Mouse (Mus musculus) heart, adult 8-10 months (tissue): ENCODE data around the gene Arntl. TPM values are rescaled to one million over a fixed set of nuclear protein-coding genes. Genes with fewer than 3 reads are reported as not detected.
"Not testable (repeated sequence)": the region's sequence is repeated elsewhere in the genome, so short reads cannot be mapped to it uniquely, and the experiment has no call there.

Source experiments
- DNase-seq: peaks from one replicate; pipeline ENCODE4 v3.0.0; 2022; ENCODE audit warnings: low spot score
- total RNA-seq, 4 experiments: library from RNA; stranded (reverse); gene quantifications; 2 replicates each; pipeline ENCODE4 v1.2.4; 2022

Gene Arntl
- total RNA-seq, 4 experiments from 2014 or later = 2.6 to 8.9 (median 3.5) TPM

- no peak for DNase-seq
Observed at GRCm38 (mm10) chr7:113249134-113249825, 42.0 kb downstream of the Arntl start.

DNA sequence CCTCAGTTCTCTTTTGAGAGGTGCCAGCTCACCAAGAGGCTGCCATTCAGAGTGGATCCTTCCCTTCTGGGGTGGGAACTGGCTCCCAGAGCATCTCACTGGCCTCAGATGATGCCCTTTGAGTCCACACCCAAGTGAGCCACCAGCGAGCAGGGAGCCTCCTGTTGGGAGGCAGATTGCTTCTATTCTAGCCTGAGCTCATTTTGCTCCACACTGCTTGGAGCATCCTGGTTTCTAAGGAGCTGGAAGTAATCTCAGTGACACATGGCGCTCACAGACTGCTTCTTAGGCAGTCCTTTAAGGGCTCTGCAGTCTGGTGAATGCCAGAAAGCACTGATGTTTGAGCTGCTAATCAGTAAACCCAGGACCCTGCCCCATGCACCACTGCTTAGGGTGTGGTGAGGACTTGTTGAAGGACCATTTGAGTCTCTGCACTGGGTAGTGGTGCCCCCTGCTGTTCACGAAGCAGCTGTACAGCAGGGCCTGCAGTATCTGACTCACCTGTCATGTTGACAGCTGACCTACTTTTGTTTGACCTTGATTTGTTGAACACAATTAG lies 43.2 kb downstream of the Arntl start:
- peak; percentile 48 for DNase-seq

DNA sequence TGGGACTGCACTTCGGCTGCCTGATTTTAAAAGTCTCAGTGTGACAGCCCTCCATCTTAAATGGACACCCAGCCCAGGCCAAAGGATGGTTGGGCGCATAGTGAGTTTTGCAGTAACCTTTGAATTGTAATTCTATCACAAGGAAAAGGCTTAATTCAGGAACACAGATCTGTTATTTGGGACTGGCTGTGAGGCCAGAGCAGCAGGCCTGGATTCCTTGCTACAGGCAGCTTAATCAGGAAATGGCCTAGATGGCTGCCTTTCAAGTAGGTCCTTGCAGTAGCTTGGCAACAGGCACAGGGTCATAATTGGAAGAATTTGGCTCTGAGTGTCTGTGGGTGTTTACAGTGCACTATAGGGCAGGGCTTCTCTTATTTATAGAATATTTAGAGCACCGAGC lies 43.7 kb downstream of the Arntl start:
- DNase-seq = peak; percentile 70

DNA sequence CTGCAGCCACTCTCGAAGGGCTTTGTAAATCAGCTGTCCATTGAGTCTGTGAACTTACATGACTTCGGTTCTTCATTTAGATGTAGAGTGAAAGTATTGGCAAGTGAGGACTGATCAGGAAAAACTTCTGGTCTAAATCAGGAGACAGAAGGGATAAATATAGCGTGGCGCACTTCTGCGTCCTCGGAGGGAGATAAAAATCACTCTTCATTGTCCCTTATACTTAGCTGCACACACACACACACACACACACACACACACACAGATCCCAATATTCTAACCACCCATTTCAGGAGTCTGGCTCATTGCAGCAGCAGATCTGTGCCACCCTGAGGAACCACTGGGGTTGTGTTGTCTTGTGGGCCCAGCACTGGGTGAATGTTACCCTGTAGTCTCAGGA lies 44.3 kb downstream of the Arntl start:
- no peak for DNase-seq

DNA sequence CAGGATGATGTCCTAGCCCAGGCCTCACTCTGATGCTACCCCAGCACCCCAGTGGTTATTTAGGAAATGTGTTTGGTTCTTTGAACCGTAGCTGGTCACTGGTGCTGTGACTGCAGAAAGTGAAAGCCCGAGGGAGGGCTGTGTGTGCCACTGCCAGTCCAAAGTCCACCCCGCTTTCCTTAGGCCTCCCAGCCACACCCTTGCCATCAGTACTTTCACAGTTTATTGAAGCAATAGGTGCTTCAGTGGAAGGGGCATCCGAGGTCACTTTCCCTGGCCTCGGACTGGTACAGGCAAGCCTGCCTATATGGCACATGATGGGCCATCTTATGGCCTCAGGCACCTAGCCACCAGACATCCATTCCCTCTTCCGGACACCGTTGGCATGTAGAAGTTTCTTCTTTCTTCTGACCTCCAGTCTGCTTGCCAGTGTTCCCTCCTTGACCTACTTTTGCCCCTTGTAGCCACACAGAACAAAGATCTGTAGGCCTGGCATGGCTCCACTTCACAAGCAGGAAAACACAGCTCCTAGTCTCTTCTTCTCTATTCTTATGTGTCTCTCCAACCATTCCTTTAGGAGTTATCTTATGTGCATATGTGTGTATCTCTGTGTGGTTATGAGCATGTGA lies 46.6 kb downstream of the Arntl start:
- no peak for DNase-seq

GRCm38 (mm10) chr7:113256046-113256445 lies 48.8 kb downstream of the Arntl start:
- DNase-seq = no peak

- DNase-seq = no peak
Observed at GRCm38 (mm10) chr7:113258430-113258829, 51.2 kb downstream of the Arntl start.

- DNase-seq = no peak
Observed at GRCm38 (mm10) chr7:113260321-113261167, 53.3 kb downstream of the Arntl start.

GRCm38 (mm10) chr7:113261690-113262089 lies 54.4 kb downstream of the Arntl start:
- no peak for DNase-seq

DNA sequence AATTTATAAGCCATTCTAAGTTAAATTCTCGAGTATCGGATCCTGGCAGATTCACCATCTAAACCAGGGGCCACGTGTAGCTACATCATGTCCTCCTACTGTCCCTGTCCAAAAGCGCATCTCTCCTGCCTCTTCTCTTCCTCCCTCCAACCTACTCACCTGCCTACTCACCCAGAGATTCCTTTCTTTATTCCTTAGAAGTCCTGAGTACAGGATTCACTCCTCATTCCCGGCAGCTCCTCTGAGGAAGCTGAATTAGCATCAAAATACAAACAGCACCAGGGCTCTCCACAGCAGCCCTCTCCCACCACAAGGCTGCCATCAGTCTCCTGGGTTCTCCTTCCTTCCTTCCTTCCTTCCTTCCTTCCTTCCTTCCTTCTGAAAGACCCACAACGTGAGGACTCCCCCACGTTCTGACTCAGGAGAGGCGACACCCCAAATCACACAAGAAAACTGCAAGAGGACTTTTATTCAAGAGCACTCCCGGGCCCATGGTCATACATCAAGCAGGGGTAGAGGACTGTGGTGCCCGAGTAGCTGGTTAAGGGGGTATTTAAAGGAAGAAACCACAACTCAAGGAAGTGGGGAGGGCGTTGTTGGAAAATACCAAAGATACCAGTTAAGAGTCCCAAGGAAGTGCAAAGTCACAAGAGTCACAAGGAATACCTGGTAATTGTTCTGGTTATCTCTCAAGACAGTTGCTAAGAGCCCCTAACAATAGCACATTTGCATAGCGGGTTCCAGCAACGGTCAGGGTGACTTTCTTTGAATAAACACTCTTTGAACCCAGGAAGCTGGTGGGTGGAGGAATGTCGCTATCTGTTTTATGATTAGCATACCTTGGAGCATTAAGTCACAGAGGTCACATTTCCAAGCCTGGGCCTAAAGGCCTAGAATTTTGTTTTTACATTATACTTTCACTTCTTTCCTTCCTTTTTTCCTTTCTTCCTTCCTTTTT lies 55.5 kb downstream of the Arntl start:
- not testable (repeated sequence) for DNase-seq

- DNase-seq = no peak
Observed at GRCm38 (mm10) chr7:113263990-113264389, 56.7 kb downstream of the Arntl start.

- DNase-seq = peak; percentile 73
Observed at GRCm38 (mm10) chr7:113268287-113268686, 61.0 kb downstream of the Arntl start.

- DNase-seq = no peak
Observed at GRCm38 (mm10) chr7:113269081-113269480, 61.8 kb downstream of the Arntl start.

- DNase-seq = no peak
Observed at GRCm38 (mm10) chr7:113269921-113270320, 62.7 kb downstream of the Arntl start.

DNA sequence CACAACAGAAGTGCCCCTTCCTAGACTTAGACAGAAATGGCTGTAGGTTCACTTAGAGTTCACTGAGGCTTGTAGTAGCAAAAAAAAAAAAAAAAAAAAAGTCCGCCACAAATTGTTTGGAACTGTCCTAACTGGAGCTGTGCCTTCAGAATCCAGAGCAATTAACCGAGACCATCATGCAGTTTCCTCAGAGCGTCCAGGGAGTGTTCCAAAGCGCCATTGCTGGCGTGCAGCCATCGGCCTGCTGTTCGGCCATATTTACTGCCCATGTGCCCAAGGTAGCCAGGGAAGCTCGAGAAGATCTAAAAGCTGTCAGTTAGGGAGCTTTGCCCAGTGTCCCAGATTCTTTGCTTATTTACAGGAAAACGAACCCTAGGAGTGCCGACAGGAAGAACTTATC lies 63.3 kb downstream of the Arntl start:
- no peak for DNase-seq

GRCm38 (mm10) chr7:113270991-113271390 lies 63.7 kb downstream of the Arntl start:
- DNase-seq = no peak

DNA sequence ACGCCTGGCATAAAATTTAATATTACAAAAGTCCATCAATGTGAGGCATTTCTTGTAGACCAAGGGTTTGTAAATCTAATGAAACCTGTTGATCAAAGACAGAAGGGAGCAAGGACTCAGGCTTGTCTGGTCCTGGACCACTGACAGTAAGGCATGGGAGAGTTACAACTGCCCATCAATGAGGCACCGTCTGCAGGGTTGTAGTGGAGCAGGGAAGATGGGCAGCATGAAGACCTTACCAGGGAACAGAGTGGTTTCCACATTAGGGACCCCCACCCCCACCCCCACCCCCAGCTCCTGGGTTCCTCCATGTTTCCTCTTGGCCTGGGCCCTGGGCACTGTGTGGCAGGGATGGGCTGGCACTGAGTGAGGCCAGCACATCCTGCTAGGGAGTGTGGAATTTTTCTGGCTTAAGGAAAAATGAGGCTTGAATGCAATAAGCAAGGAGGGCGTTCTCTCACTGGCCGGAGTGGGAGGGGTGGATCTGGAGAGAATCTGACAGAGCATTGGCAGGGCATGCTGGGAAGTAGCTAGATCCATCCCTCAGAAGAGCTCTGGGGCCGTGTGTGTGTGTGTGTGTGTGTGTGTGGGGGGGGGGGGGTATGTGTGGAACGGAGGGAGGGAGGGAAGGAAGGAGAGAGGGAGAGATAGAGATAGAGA lies 65.2 kb downstream of the Arntl start:
- no peak for DNase-seq

GRCm38 (mm10) chr7:113277245-113277644 lies 70.0 kb downstream of the Arntl start:
- no peak for DNase-seq

- no peak for DNase-seq
Observed at GRCm38 (mm10) chr7:113278493-113278892, 71.2 kb downstream of the Arntl start.

- no peak for DNase-seq
Observed at GRCm38 (mm10) chr7:113279246-113279645, 72.0 kb downstream of the Arntl start.
